ENCODE assay signal across 26 mouse cellular contexts in the genomic region with DNA sequence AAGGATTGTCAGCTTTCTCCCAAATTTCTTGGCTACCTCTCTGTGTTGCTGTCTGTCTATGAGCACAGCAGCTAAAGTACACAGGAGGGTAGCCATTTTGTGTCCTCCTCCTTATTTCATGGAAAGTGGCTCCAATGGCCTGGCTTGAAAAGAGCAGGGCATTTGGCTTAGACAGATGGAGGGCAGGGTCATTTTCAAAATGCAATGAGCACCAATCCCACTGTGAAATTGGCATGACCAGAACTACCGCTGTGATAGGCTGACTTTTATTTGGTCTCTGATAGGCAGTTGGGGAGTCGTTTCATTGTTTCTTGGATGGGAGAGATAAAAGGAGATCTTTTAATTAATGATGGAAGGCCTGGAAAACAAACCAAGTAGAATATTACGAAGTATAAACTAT. TPM values are rescaled to one million over a fixed set of nuclear protein-coding genes. Genes with fewer than 3 reads are reported as not detected.
DNase-seq lines count a peak whose midpoint lies in the region; ATAC-seq lines count a peak whose summit lies in the region.
"Had no signal": no experiment of that assay in that cellular context is flagged by ENCODE, and none has a peak within 500 bp of the region (broad histone marks: within the 10 kb centered on the region; RNA-seq: fewer than 3 reads in every experiment).

No protein-coding gene starts in this region.

- peak; percentile 92 to 94 for DNase-seq in cerebellum, postnatal 10 days
- DNase-seq in cerebellum, adult 9-10 months = no peak
- DNase-seq in heart, adult 11 months = peak; percentile 55
- DNase-seq in heart, postnatal 4 days = no peak
- no peak for DNase-seq in hindbrain, embryonic 14.5 days (ENCODE audit: low spot score)
- DNase-seq in neural tube, embryonic 10.5 days (ENCODE audit: extremely low spot score, low spot score) = no peak
- DNase-seq: adrenal gland, adult 8-10 months; adrenal gland, postnatal 25 days; cerebellum, adult 11-12 months; cerebellum, adult 8-10 months; embryo, embryonic 11 days; gastrocnemius, postnatal 25 days; heart, adult 2 months; heart, postnatal 14 days; kidney, adult 11 months had no signal

- no peak overlapping the region for H3K9ac ChIP-seq in hindbrain, embryonic 13.5 days
- H3K9ac ChIP-seq in hindbrain, embryonic 14.5 days = no peak overlapping the region
- H3K9ac ChIP-seq in neural tube, embryonic 14.5 days (replicated peaks; ENCODE audit: low read depth, low read length) = no peak overlapping the region
- H3K9ac ChIP-seq: embryonic facial prominence, embryonic 13.5 days; forebrain, embryonic 12.5 days; forebrain, embryonic 15.5 days; heart, embryonic 13.5 days; intestine, embryonic 15.5 days had no signal

- H3K27ac ChIP-seq in hindbrain, embryonic 13.5 days = 0 out of 2 replicates have a peak overlapping the region, but pooled peaks have one; percentile 13
- no peak overlapping the region for H3K27ac ChIP-seq in hindbrain, embryonic 14.5 days
- 0 out of 2 replicates have a peak overlapping the region, but pooled peaks have one; percentile 4 for H3K27ac ChIP-seq in neural tube, embryonic 14.5 days (ENCODE audit: low read depth, low read length)
- H3K27ac ChIP-seq: embryonic facial prominence, embryonic 10.5 days; embryonic facial prominence, embryonic 13.5 days; forebrain, embryonic 12.5 days; forebrain, embryonic 15.5 days; heart, adult 2 months; heart, embryonic 10.5 days; heart, embryonic 13.5 days; intestine, embryonic 15.5 days had no signal

- H3K4me2 ChIP-seq in hindbrain, embryonic 13.5 days = no peak overlapping the region
- H3K4me2 ChIP-seq in hindbrain, embryonic 14.5 days (replicated peaks) = no peak overlapping the region
- no peak overlapping the region for H3K4me2 ChIP-seq in neural tube, embryonic 14.5 days (ENCODE audit: low read depth, low read length)
- H3K4me2 ChIP-seq: embryonic facial prominence, embryonic 13.5 days; forebrain, embryonic 12.5 days; forebrain, embryonic 15.5 days; heart, embryonic 13.5 days; intestine, embryonic 15.5 days had no signal

- no peak for ATAC-seq in hindbrain, embryonic 13.5 days (ENCODE audit: low FRiP score)
- no peak for ATAC-seq in hindbrain, embryonic 14.5 days (ENCODE audit: low FRiP score)
- no peak for ATAC-seq in neural tube, embryonic 14.5 days (ENCODE audit: low read depth)
- ATAC-seq: activated CD4-positive, CD25-positive, alpha-beta regulatory T cell, adult 4 months; forebrain, embryonic 15.5 days; intestine, embryonic 15.5 days had no signal

- 56% methylated on average over 3 of the region's 3 CpGs for WGBS in hindbrain, embryonic 13.5 days
- 54% methylated on average over 3 of the region's 3 CpGs for WGBS in hindbrain, embryonic 14.5 days
- WGBS in neural tube, embryonic 14.5 days = 43% methylated on average over 3 of the region's 3 CpGs

- no peaks in the 10 kb centered on the region for H3K9me3 ChIP-seq in hindbrain, embryonic 13.5 days
- H3K9me3 ChIP-seq in hindbrain, embryonic 14.5 days (ENCODE audit: control insufficient read depth, low read length) = no peaks in the 10 kb centered on the region
- H3K9me3 ChIP-seq in neural tube, embryonic 14.5 days (ENCODE audit: control insufficient read depth, low read length) = no peaks in the 10 kb centered on the region
- H3K9me3 ChIP-seq: embryonic facial prominence, embryonic 10.5 days; embryonic facial prominence, embryonic 13.5 days; forebrain, embryonic 12.5 days; forebrain, embryonic 15.5 days; heart, embryonic 10.5 days; heart, embryonic 13.5 days; intestine, embryonic 15.5 days had no signal

- H3K27me3 ChIP-seq in hindbrain, embryonic 13.5 days = no peaks in the 10 kb centered on the region
- no peaks in the 10 kb centered on the region for H3K27me3 ChIP-seq in hindbrain, embryonic 14.5 days (ENCODE audit: control insufficient read depth, insufficient read depth, low read length)
- no peaks in the 10 kb centered on the region for H3K27me3 ChIP-seq in neural tube, embryonic 14.5 days (ENCODE audit: control insufficient read depth, insufficient read depth, low read length)
- H3K27me3 ChIP-seq: embryonic facial prominence, embryonic 13.5 days; forebrain, embryonic 12.5 days; forebrain, embryonic 15.5 days; heart, embryonic 13.5 days; intestine, embryonic 15.5 days had no signal

- H3K4me1 ChIP-seq in hindbrain, embryonic 13.5 days (replicated peaks) = peaks cover 31% of the 10 kb centered on the region
- H3K4me1 ChIP-seq in hindbrain, embryonic 14.5 days (replicated peaks; ENCODE audit: control insufficient read depth, insufficient read depth, low read length) = peaks cover 25% of the 10 kb centered on the region
- peaks cover 21% of the 10 kb centered on the region for H3K4me1 ChIP-seq in neural tube, embryonic 14.5 days (ENCODE audit: control insufficient read depth, insufficient read depth, low read length)

- no peak overlapping the region for H3K4me3 ChIP-seq in hindbrain, embryonic 13.5 days
- H3K4me3 ChIP-seq in hindbrain, embryonic 14.5 days (replicated peaks; ENCODE audit: low read length) = no peak overlapping the region
- H3K4me3 ChIP-seq in neural tube, embryonic 14.5 days (ENCODE audit: low read depth, low read length) = no peak overlapping the region
- H3K4me3 ChIP-seq: embryonic facial prominence, embryonic 10.5 days; embryonic facial prominence, embryonic 13.5 days; erythroblast, embryonic 14.5 days; forebrain, embryonic 12.5 days; forebrain, embryonic 15.5 days; heart, adult 2 months; heart, embryonic 10.5 days; heart, embryonic 13.5 days; intestine, embryonic 15.5 days had no signal

- no peaks in the 10 kb centered on the region for H3K36me3 ChIP-seq in hindbrain, embryonic 13.5 days
- no peaks in the 10 kb centered on the region for H3K36me3 ChIP-seq in hindbrain, embryonic 14.5 days (replicated peaks; ENCODE audit: control insufficient read depth, insufficient read depth)
- H3K36me3 ChIP-seq in neural tube, embryonic 14.5 days (ENCODE audit: control insufficient read depth, insufficient read depth, low read length) = no peaks in the 10 kb centered on the region
- H3K36me3 ChIP-seq: embryonic facial prominence, embryonic 10.5 days; embryonic facial prominence, embryonic 13.5 days; forebrain, embryonic 12.5 days; forebrain, embryonic 15.5 days; heart, embryonic 10.5 days; heart, embryonic 13.5 days; intestine, embryonic 15.5 days had no signal

RNA-seq across cellular contexts. Expression of gene Ttc30a1, which starts 2.1 kb away (rescaled TPM):
- 1 to 10 TPM; 3.4 to 3.6 TPM for total RNA-seq in heart, postnatal 4 days (2021)
- polyA plus RNA-seq in hindbrain, embryonic 13.5 days (2015; fragmentation: Nextera tagmentation; extraction: Ambion mirVana) = 7.3 and 8.2 TPM in 2 replicates
- 8.7 and 9.2 TPM in 2 replicates for polyA plus RNA-seq in hindbrain, embryonic 14.5 days (2014; fragmentation: Nextera tagmentation; extraction: Ambion mirVana)
- 7.7 and 7.9 TPM in 2 replicates for polyA plus RNA-seq in neural tube, embryonic 14.5 days (2014; fragmentation: Nextera tagmentation; extraction: Ambion mirVana)
- polyA plus RNA-seq: erythroblast, embryonic 14.5 days had no signal

RNA-seq across cellular contexts. Expression of gene Ttc30a2, which starts 5.9 kb away (rescaled TPM):
- total RNA-seq in heart, postnatal 4 days (2021) = 1 to 10 TPM in 1 of 2 experiments, under 1 TPM in 1; 0.88 to 1.7 TPM
- polyA plus RNA-seq in hindbrain, embryonic 13.5 days (2015; fragmentation: Nextera tagmentation; extraction: Ambion mirVana) = 1.0 and 1.1 TPM in 2 replicates
- polyA plus RNA-seq in hindbrain, embryonic 14.5 days (2014; fragmentation: Nextera tagmentation; extraction: Ambion mirVana) = 1.3 and 1.5 TPM in 2 replicates
- 1.2 and 1.8 TPM in 2 replicates for polyA plus RNA-seq in neural tube, embryonic 14.5 days (2014; fragmentation: Nextera tagmentation; extraction: Ambion mirVana)
- polyA plus RNA-seq: activated CD4-positive, CD25-positive, alpha-beta regulatory T cell, adult 4 months; erythroblast, embryonic 14.5 days had no signal

RNA-seq across cellular contexts. Expression of gene Ttc30b, which starts 45.5 kb away (rescaled TPM):
- total RNA-seq in heart, postnatal 4 days (2021) = 1 to 10 TPM; 8.0 to 8.6 TPM
- 16.7 and 20.9 TPM in 2 replicates for polyA plus RNA-seq in hindbrain, embryonic 13.5 days (2015; fragmentation: Nextera tagmentation; extraction: Ambion mirVana)
- 22.7 and 23.6 TPM in 2 replicates for polyA plus RNA-seq in hindbrain, embryonic 14.5 days (2014; fragmentation: Nextera tagmentation; extraction: Ambion mirVana)
- 18.3 and 20.2 TPM in 2 replicates for polyA plus RNA-seq in neural tube, embryonic 14.5 days (2014; fragmentation: Nextera tagmentation; extraction: Ambion mirVana)
- polyA plus RNA-seq: erythroblast, embryonic 14.5 days had no signal

Comparison
In these comparisons a context has a peak if more than half of its experiments do, and no peak if none do; other contexts are left out.
1. DNase-seq: peak in cerebellum, postnatal 10 days (2 of 2) and heart, adult 11 months (single experiment); none in cerebellum, adult 9-10 months (single experiment), heart, postnatal 4 days (single experiment), hindbrain, embryonic 14.5 days (single experiment) and neural tube, embryonic 10.5 days (single experiment).